Mouse (Mus musculus) forebrain, embryonic 10.5 days (tissue): ENCODE measurements around the gene Osbpl7. TPM values are rescaled to one million over a fixed set of nuclear protein-coding genes. Genes with fewer than 3 reads are reported as not detected.

ENCODE experiments used
- DNase-seq: peaks from one replicate; pipeline ENCODE4 v3.0.0-alpha.2; 2017; ENCODE audit warnings: low spot score; ENCODE audit errors: extremely low spot score
- H3K27ac ChIP-seq: fragments of 300-500 bp; sonication (generic); 2 replicates; pipeline ENCODE4 v1.5.1; 2016; ENCODE audit warnings: mild to moderate bottlenecking
- H3K27me3 ChIP-seq: fragments of 300-500 bp; sonication (generic); 2 replicates; pipeline ENCODE4 v1.6.1; 2016; ENCODE audit warnings: mild to moderate bottlenecking; ENCODE audit not compliant: poor library complexity, severe bottlenecking
- H3K36me3 ChIP-seq: fragments of 300-500 bp; sonication (generic); replicated peaks from 2 replicates; pipeline ENCODE4 v1.6.1; 2016; ENCODE audit warnings: mild to moderate bottlenecking, moderate library complexity
- H3K4me1 ChIP-seq: fragments of 300-500 bp; sonication (generic); 2 replicates; pipeline ENCODE4 v1.6.1; 2016
- H3K4me3 ChIP-seq: fragments of 300-500 bp; sonication (generic); 2 replicates; pipeline ENCODE4 v1.5.1; 2016; ENCODE audit warnings: mild to moderate bottlenecking, moderate library complexity
- H3K9me3 ChIP-seq: fragments of 300-500 bp; sonication (generic); 2 replicates; pipeline ENCODE4 v1.6.1; 2016; ENCODE audit warnings: mild to moderate bottlenecking, moderate library complexity
- WGBS: fragments of 180-500 bp; shearing (Covaris S2); methylation state at CpG from one replicate; pipeline ENCODE4 v1.1.7; 2016; 5-methylcytosine and 5-hydroxymethylcytosine counted together
- microRNA-seq: library from miRNA; unstranded; fragments of <30 nt; microRNA quantifications from one replicate; pipeline ENCODE4, GENCODE M21; 2017
- polyA plus RNA-seq: library from polyadenylated mRNA; unstranded; fragments of >200 nt; fragmentation: Nextera tagmentation; extraction: Ambion mirVana; gene quantifications from 2 replicates; pipeline ENCODE4 v1.2.1, GENCODE M21; 2016

Gene Osbpl7
- polyA plus RNA-seq, 1 experiment from 2014 or later: 8.9 TPM

DNA sequence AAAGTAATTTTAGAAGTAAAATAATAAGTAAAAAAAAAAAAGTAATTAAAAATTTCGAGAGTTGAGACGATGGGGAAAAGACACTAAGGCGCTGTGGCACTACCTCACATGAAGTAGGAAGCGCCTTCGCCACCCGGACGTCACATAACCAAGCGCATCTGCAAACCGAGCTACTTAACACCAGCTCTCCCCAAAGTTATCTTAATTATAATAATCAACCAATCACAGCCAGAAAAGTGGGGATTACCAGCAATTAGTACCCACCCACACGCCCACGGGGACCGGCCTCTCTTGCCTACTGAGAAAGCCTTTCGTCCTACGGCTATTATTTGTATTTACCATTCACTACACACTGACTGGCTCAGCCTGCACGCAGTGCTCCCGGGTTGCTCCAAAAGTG, 58.5 kb downstream of the Osbpl7 start:
- Histone ChIP-seq H3K36me3 (no peaks in the 10 kb centered on the region), H3K27ac (no peak overlapping the region), H3K4me1 (peaks cover 5% of the 10 kb centered on the region), H3K27me3 (peaks cover 34% of the 10 kb centered on the region), H3K9me3 (no peaks in the 10 kb centered on the region), H3K4me3 (no peak overlapping the region)
- WGBS: 84% methylated on average over 16 of the region's 16 CpGs
- DNase-seq: no peak

DNA sequence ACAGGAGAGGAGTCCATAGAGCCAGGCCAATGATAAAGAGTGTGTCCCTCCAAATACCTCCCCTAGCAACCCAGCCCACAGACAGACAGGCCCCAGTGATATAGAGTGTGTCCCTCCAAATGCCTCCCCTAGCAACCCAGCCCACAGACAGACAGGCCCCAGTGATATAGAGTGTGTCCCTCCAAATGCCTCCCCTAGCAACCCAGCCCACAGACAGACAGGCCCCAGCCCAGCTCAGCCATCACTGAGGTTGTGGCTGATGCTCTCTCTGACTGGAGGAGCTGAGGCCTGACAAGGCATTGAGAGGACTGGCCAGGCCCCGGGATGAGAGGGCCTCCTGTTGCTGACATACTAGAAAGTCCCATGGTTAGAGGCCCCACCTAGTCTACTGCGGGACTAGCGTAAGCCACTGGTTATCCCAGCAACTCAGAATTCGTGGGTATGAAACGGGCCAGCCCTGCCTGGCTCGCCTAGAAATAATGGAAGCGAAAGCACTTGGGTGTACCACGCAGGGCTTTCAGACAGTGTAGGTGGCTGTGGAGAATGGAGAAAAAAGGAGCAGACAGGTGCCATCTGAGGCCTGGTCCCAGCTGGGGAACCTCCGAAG, 62.2 kb downstream of the Osbpl7 start:
- peaks cover 70% of the 10 kb centered on the region for H3K27me3 ChIP-seq
- no peak overlapping the region for H3K27ac ChIP-seq
- 76% methylated on average over 9 of the region's 9 CpGs for WGBS
- no peaks in the 10 kb centered on the region for H3K9me3 ChIP-seq
- peaks cover 25% of the 10 kb centered on the region for H3K4me1 ChIP-seq
- no peak for DNase-seq
- H3K36me3 ChIP-seq: no peaks in the 10 kb centered on the region
- H3K4me3 ChIP-seq: no peak overlapping the region

DNA sequence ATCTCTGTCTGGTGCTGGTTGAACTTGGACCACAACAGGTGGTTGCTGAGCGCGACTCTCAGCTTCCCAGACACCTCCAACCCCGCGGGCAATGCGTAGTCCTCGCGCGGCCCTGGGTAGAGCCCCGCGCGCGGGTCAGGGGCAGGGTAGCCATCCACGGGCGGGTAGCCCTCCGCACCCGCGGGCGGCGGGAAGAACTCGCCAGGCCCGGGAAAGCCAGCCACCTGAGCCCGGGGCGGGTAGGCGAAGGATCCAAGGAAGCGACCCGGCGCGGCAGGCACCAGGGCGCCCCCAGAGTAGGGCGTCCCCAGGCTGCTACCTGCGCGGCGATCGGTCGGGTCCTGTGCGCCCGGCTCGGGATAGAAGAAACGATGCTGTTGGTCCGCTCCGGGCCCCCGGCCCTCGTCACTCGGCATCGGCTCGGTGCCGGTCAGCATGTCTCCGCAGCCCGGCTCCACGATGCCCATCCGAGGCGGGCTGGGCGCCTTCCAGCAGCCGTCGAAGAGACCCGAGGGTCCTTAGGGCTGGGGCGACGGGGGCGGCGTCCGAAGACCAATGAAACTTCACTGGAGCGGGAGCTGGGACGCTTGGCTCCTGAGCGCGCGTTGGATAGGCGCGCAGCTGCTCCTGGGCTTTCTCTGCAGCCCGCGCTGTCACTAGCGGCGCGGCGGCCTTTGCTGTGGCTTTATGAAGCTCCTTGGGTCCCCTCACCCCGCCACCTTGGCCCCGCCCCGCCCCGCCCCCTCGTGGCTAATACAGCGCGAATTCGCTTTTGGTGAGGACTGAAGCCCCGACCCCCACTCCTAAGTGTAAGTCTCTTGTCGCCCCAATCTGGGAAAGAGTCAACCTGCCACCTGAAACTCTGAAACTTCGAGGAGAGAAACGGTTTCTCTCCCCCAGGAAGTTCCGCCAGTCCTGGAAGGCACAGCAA, 64.5 kb downstream of the Osbpl7 start, which contains the start of gene Tbx21:
TSS of gene Tbx21 (minus strand) at position 661 of the 931 bp plus-strand sequence.
- H3K4me3 ChIP-seq: peak within 1 kb of the TSS; percentile 55
- H3K36me3 ChIP-seq: no peaks in the 10 kb centered on the region
- peak within 1 kb of the TSS; percentile 26; the same call in 1 of the 2 replicates for H3K27ac ChIP-seq
- peaks cover 86% of the 10 kb centered on the region for H3K27me3 ChIP-seq
- WGBS: under 1% methylated on average over 84 of the region's 87 CpGs
- no peak for DNase-seq
- peaks cover 39% of the 10 kb centered on the region for H3K4me1 ChIP-seq
- no peaks in the 10 kb centered on the region for H3K9me3 ChIP-seq

DNA sequence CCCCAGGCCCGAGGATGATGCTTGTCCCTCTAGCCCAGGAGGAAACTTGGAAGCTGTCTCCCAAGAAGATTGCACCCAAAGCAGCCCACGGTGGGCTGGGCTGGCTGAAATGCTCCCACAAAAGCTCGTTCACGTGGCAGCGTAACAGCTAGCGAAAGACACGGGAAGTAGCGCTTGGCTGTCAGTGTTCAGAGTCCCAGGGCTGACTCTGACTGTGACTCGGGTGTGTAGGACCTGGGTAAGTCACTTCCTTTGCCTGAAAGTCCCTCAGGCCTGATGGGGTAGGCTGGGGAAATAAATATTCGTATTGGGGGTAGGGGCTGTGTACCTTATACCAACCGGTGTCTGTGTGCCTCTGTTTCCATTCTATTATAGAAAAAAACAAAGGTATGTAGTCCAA, 65.4 kb downstream of the Osbpl7 start:
- 9% methylated on average over 11 of the region's 11 CpGs for WGBS
- H3K9me3 ChIP-seq: no peaks in the 10 kb centered on the region
- H3K27ac ChIP-seq: no peak overlapping the region
- peaks cover 47% of the 10 kb centered on the region for H3K4me1 ChIP-seq
- peak overlapping the region; percentile 55 for H3K4me3 ChIP-seq
- H3K27me3 ChIP-seq: peaks cover 90% of the 10 kb centered on the region
- H3K36me3 ChIP-seq: no peaks in the 10 kb centered on the region
- no peak for DNase-seq

Small RNA genes within 50 kb of the gene (microRNA-seq; reads per million reads assigned to microRNA genes)
- 3.0 reads per million, percentile 2 among the genes with 10 or more reads in this experiment for gene Mir8103

Other genes with a start within 250 kb of the Osbpl7 start
- gene Nfe2l1, start 220.7 kb upstream of the Osbpl7 start, polyA plus RNA-seq: 64.7 and 66.0 TPM in 2 replicates
- gene Copz2, start 200.8 kb upstream of the Osbpl7 start, polyA plus RNA-seq: 25.1 and 25.6 TPM in 2 replicates
- 107 and 111 TPM in 2 replicates for gene Cdk5rap3, start 134.1 kb upstream of the Osbpl7 start, polyA plus RNA-seq
- 0.36 and 0.40 TPM in 2 replicates for gene Prr15l, start 122.5 kb upstream of the Osbpl7 start, polyA plus RNA-seq
- 36.8 and 40.7 TPM in 2 replicates for gene Pnpo, start 106.6 kb upstream of the Osbpl7 start, polyA plus RNA-seq
- gene Sp2, start 67.7 kb upstream of the Osbpl7 start, polyA plus RNA-seq: 29.7 and 30.9 TPM in 2 replicates
- gene Sp6, start 37.2 kb upstream of the Osbpl7 start, polyA plus RNA-seq: 1.8 and 2.1 TPM in 2 replicates
- gene Scrn2, start 20.7 kb upstream of the Osbpl7 start, polyA plus RNA-seq: 44.1 and 44.6 TPM in 2 replicates
- 2.6 and 2.7 TPM in 2 replicates for gene Lrrc46, start 9.2 kb upstream of the Osbpl7 start, polyA plus RNA-seq
- gene Mrpl10, start 9.1 kb upstream of the Osbpl7 start, polyA plus RNA-seq: 84.6 and 88.3 TPM in 2 replicates
- 0.23 and 0.37 TPM in 2 replicates for gene Tbx21, start 64.7 kb downstream of the Osbpl7 start, polyA plus RNA-seq
- gene Tbkbp1, start 100.9 kb downstream of the Osbpl7 start, polyA plus RNA-seq: 3.9 and 4.0 TPM in 2 replicates
- gene Kpnb1, start 137.3 kb downstream of the Osbpl7 start, polyA plus RNA-seq: 98.3 and 99.9 TPM in 2 replicates
- 96.2 and 101 TPM in 2 replicates for gene Npepps, start 230.0 kb downstream of the Osbpl7 start, polyA plus RNA-seq